Mouse (Mus musculus) lung, adult 2 months (tissue): Measurements from ENCODE around the gene Phgr1.

Experiments used
- CTCF ChIP-seq: fragments of 200-500 bp; IDR thresholded peaks from 2 replicates; pipeline ENCODE4 v1.5.1; 2011; ENCODE audit warnings: mild to moderate bottlenecking, low read length, control low read depth; ENCODE audit not compliant: insufficient read depth
- POLR2A ChIP-seq: fragments of 200-500 bp; IDR thresholded peaks from 2 replicates; pipeline ENCODE4 v1.6.1; 2011; ENCODE audit warnings: low read depth, mild to moderate bottlenecking, control low read depth, low read length, borderline replicate concordance; ENCODE audit errors: extremely low read depth

DNA sequence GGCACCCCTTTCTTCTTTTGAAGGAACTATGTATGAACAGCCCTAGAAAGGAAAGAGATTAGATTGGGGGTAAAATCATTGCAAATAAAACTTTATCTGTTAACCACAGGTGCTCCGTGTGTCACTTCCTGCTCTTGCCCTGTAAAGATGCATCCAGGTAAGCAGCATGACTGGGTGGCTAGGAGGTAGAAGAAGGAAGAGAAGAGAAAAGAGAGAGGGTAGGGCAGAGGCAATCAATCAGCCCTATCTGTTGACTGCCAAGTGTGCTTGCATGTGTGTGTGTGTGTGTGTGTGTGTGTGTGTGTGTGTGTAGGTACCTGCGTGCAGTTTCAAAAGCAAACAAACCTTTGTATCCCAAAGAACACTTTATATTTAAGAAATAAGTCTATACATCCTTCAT is 2.0 kb downstream of the Phgr1 start:
- TF ChIP-seq CTCF (no peak), POLR2A (no peak)
